Mouse (Mus musculus): ENCODE data around the gene Wdr72. TPM values are rescaled to one million over a fixed set of nuclear protein-coding genes. Genes with fewer than 3 reads are reported as not detected.
A peak's percentile ranks its signal among the peaks of the same experiment; 100 is the strongest.

Wdr72 gene
- polyA plus RNA-seq, 1 experiment from 2014 or later: 0.19 TPM

GRCm38 (mm10) chr9:74258389-74258788 lies 148.2 kb downstream of the Wdr72 start:
- WGBS: 19% methylated on average over 4 of the region's 4 CpGs
- DNase-seq (ENCODE audit: low spot score): peak; percentile 25
- no peak overlapping the region for H3K4me3 ChIP-seq (ENCODE audit: low read depth, low read length)
- H3K9me3 ChIP-seq (replicated peaks; ENCODE audit: control insufficient read depth, low read length): no peaks in the 10 kb centered on the region
- H3K9ac ChIP-seq (ENCODE audit: low read length): no peak overlapping the region
- H3K36me3 ChIP-seq (ENCODE audit: control insufficient read depth, insufficient read depth, low read length): no peaks in the 10 kb centered on the region
- no peak overlapping the region for H3K27ac ChIP-seq (ENCODE audit: low read depth, low read length)
- no peak for ATAC-seq
- H3K27me3 ChIP-seq (replicated peaks; ENCODE audit: control insufficient read depth, insufficient read depth, low read length): no peaks in the 10 kb centered on the region
- H3K4me1 ChIP-seq (ENCODE audit: control insufficient read depth, insufficient read depth, low read length): no peaks in the 10 kb centered on the region
- H3K4me2 ChIP-seq (ENCODE audit: low read length): no peak overlapping the region

- DNase-seq (ENCODE audit: low spot score): peak; percentile 52
- ATAC-seq: peak; percentile 54; the same call in 1 of the 2 replicates
- H3K4me1 ChIP-seq (ENCODE audit: control insufficient read depth, insufficient read depth, low read length): peaks cover 11% of the 10 kb centered on the region
- H3K36me3 ChIP-seq (ENCODE audit: control insufficient read depth, insufficient read depth, low read length): no peaks in the 10 kb centered on the region
- 36% methylated on average over 14 of the region's 14 CpGs for WGBS
- peak overlapping the region; percentile 14; the same call in 1 of the 2 replicates for H3K4me2 ChIP-seq (ENCODE audit: low read length)
- no peaks in the 10 kb centered on the region for H3K27me3 ChIP-seq (replicated peaks; ENCODE audit: control insufficient read depth, insufficient read depth, low read length)
- H3K9ac ChIP-seq (ENCODE audit: low read length): no peak overlapping the region
- H3K4me3 ChIP-seq (ENCODE audit: low read depth, low read length): no peak overlapping the region
- H3K27ac ChIP-seq (ENCODE audit: low read depth, low read length): no peak overlapping the region
- H3K9me3 ChIP-seq (replicated peaks; ENCODE audit: control insufficient read depth, low read length): no peaks in the 10 kb centered on the region
Measured at GRCm38 (mm10) chr9:74277752-74278385, 167.7 kb downstream of the Wdr72 start.

GRCm38 (mm10) chr9:74282072-74282471 lies 171.9 kb downstream of the Wdr72 start:
- no peak overlapping the region for H3K27ac ChIP-seq (ENCODE audit: low read depth, low read length)
- H3K4me2 ChIP-seq (ENCODE audit: low read length): no peak overlapping the region
- H3K4me3 ChIP-seq (ENCODE audit: low read depth, low read length): no peak overlapping the region
- no peaks in the 10 kb centered on the region for H3K27me3 ChIP-seq (replicated peaks; ENCODE audit: control insufficient read depth, insufficient read depth, low read length)
- WGBS: 6% methylated on average over 3 of the region's 3 CpGs
- H3K9me3 ChIP-seq (replicated peaks; ENCODE audit: control insufficient read depth, low read length): no peaks in the 10 kb centered on the region
- no peak overlapping the region for H3K9ac ChIP-seq (ENCODE audit: low read length)
- H3K4me1 ChIP-seq (ENCODE audit: control insufficient read depth, insufficient read depth, low read length): peaks cover 11% of the 10 kb centered on the region
- ATAC-seq: no peak
- no peaks in the 10 kb centered on the region for H3K36me3 ChIP-seq (ENCODE audit: control insufficient read depth, insufficient read depth, low read length)
- DNase-seq (ENCODE audit: low spot score): no peak

GRCm38 (mm10) chr9:74286210-74286609 lies 176.1 kb downstream of the Wdr72 start:
- Histone ChIP-seq H3K27me3 (replicated peaks; ENCODE audit: control insufficient read depth, insufficient read depth, low read length) (no peaks in the 10 kb centered on the region), H3K27ac (ENCODE audit: low read depth, low read length) (no peak overlapping the region), H3K4me3 (ENCODE audit: low read depth, low read length) (no peak overlapping the region), H3K4me2 (ENCODE audit: low read length) (no peak overlapping the region), H3K36me3 (ENCODE audit: control insufficient read depth, insufficient read depth, low read length) (no peaks in the 10 kb centered on the region), H3K9ac (ENCODE audit: low read length) (no peak overlapping the region), H3K9me3 (replicated peaks; ENCODE audit: control insufficient read depth, low read length) (no peaks in the 10 kb centered on the region), H3K4me1 (ENCODE audit: control insufficient read depth, insufficient read depth, low read length) (peaks cover 5% of the 10 kb centered on the region; the same call in 1 of the 2 replicates)
- 66% methylated on average over 2 of the region's 2 CpGs for WGBS
- ATAC-seq (no peak), DNase-seq (ENCODE audit: low spot score) (peak; percentile 65)

GRCm38 (mm10) chr9:74294479-74294878 lies 184.3 kb downstream of the Wdr72 start:
- Histone ChIP-seq H3K27ac (ENCODE audit: low read depth, low read length) (no peak overlapping the region), H3K4me1 (ENCODE audit: control insufficient read depth, insufficient read depth, low read length) (no peaks in the 10 kb centered on the region), H3K36me3 (ENCODE audit: control insufficient read depth, insufficient read depth, low read length) (no peaks in the 10 kb centered on the region), H3K4me3 (ENCODE audit: low read depth, low read length) (no peak overlapping the region), H3K9me3 (replicated peaks; ENCODE audit: control insufficient read depth, low read length) (no peaks in the 10 kb centered on the region), H3K4me2 (ENCODE audit: low read length) (no peak overlapping the region), H3K9ac (ENCODE audit: low read length) (no peak overlapping the region), H3K27me3 (replicated peaks; ENCODE audit: control insufficient read depth, insufficient read depth, low read length) (no peaks in the 10 kb centered on the region)
- 88% methylated on average over 3 of the region's 3 CpGs for WGBS
- no peak for DNase-seq (ENCODE audit: low spot score)
- ATAC-seq: no peak

DNA sequence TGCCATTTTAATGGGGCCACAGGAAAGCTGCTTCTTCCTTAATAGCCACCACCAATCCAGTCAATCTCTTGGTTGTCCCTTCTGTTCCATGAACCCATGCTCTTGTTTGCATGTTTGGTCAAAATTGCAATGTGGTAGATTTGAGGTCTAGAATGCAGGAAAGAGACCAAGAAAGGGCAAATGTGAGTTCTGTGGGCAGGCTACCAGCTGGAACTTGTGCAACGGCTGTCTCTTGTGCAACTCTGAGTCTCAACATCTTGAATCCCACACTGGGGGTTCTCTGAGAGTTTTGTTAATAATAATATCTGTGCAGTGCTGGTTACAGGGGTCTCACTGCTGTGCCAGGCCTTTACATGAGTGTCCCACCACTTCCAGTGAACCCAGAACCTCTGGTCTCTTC lies 208.6 kb downstream of the Wdr72 start:
- no peak overlapping the region for H3K4me2 ChIP-seq (ENCODE audit: low read length)
- WGBS: 79% methylated on average over 1 of the region's 1 CpGs
- H3K9ac ChIP-seq (ENCODE audit: low read length): no peak overlapping the region
- H3K4me3 ChIP-seq (ENCODE audit: low read depth, low read length): no peak overlapping the region
- H3K36me3 ChIP-seq (ENCODE audit: control insufficient read depth, insufficient read depth, low read length): no peaks in the 10 kb centered on the region
- no peaks in the 10 kb centered on the region for H3K27me3 ChIP-seq (replicated peaks; ENCODE audit: control insufficient read depth, insufficient read depth, low read length)
- DNase-seq (ENCODE audit: low spot score): no peak
- H3K4me1 ChIP-seq (ENCODE audit: control insufficient read depth, insufficient read depth, low read length): no peaks in the 10 kb centered on the region
- H3K9me3 ChIP-seq (replicated peaks; ENCODE audit: control insufficient read depth, low read length): no peaks in the 10 kb centered on the region
- no peak overlapping the region for H3K27ac ChIP-seq (ENCODE audit: low read depth, low read length)
- no peak for ATAC-seq

DNA sequence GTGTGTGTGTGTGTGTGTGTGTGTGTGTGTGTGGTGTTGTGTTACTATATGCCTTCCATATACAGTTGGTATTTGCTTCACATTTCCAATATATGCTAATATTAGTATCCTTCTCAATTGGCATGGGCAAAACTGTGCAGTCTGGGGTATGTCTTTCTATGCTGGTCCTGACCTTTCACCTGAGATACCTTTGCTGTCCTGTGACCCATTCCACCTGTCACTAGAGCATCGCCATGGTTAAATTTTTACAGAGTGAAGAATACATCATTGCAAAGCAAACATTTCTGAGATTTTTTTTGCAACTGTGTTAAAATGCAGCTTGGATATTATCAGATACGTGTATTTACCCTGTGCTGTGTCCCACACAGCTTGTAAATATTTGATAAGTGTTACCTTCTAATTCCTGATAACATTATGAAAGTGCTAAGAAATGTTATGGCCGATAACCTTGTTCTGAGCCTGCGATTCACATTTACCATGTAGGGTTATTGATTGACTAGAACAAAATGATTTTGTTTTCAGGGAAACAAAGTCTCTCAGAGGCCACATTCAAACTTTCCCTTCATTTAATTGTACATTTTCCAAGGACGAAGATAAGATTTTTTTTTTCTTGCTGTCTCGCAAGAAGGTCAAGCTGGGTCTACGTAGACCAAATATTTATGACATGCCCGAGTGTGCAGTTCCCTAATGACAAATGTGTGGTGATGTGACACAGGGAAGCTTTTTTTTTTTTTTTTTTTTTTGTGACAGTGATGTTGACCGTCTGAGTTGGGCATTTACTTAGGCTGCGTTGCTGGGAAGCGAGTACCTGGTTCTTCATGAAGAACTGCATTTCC lies 214.2 kb downstream of the Wdr72 start:
- 56% methylated on average over 11 of the region's 11 CpGs for WGBS
- ATAC-seq (no peak), DNase-seq (ENCODE audit: low spot score) (no peak)
- H3K9me3 ChIP-seq (replicated peaks; ENCODE audit: control insufficient read depth, low read length): no peaks in the 10 kb centered on the region
- no peak overlapping the region for H3K27ac ChIP-seq (ENCODE audit: low read depth, low read length)
- H3K4me2 ChIP-seq (ENCODE audit: low read length): no peak overlapping the region
- no peak overlapping the region for H3K4me3 ChIP-seq (ENCODE audit: low read depth, low read length)
- H3K9ac ChIP-seq (ENCODE audit: low read length): no peak overlapping the region
- H3K36me3 ChIP-seq (ENCODE audit: control insufficient read depth, insufficient read depth, low read length): no peaks in the 10 kb centered on the region
- H3K27me3 ChIP-seq (replicated peaks; ENCODE audit: control insufficient read depth, insufficient read depth, low read length): 0 out of 2 replicates have a peak, but pooled peaks cover 3% of the 10 kb centered on the region
- no peaks in the 10 kb centered on the region for H3K4me1 ChIP-seq (ENCODE audit: control insufficient read depth, insufficient read depth, low read length)

DNA sequence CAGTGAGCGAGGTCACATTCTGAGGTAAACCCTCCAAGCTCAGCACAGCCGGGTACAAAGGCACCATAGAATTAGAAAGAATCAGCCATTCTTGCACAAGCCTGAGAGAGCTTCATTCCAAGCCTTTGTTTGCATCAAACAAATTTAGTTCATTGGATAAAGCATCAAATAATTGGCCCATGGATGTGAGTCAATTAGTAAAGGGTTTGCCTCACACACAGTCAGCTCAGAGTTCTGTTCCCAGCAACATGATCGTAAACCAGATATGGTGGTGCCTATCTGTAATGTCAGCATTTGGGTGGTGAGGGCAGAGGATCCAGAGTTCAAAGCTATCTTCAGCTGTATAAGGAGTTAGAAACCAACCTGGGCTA lies 214.8 kb downstream of the Wdr72 start:
- Histone ChIP-seq H3K27ac (ENCODE audit: low read depth, low read length) (no peak overlapping the region), H3K36me3 (ENCODE audit: control insufficient read depth, insufficient read depth, low read length) (no peaks in the 10 kb centered on the region), H3K4me3 (ENCODE audit: low read depth, low read length) (no peak overlapping the region), H3K4me1 (ENCODE audit: control insufficient read depth, insufficient read depth, low read length) (no peaks in the 10 kb centered on the region), H3K9ac (ENCODE audit: low read length) (no peak overlapping the region), H3K4me2 (ENCODE audit: low read length) (no peak overlapping the region), H3K9me3 (replicated peaks; ENCODE audit: control insufficient read depth, low read length) (no peaks in the 10 kb centered on the region), H3K27me3 (replicated peaks; ENCODE audit: control insufficient read depth, insufficient read depth, low read length) (0 out of 2 replicates have a peak, but pooled peaks cover 3% of the 10 kb centered on the region)
- WGBS: 8% methylated on average over 3 of the region's 3 CpGs
- ATAC-seq: no peak
- peak; percentile 32 for DNase-seq (ENCODE audit: low spot score)

- WGBS: 95% methylated on average over 1 of the region's 1 CpGs
- no peaks in the 10 kb centered on the region for H3K9me3 ChIP-seq (replicated peaks; ENCODE audit: control insufficient read depth, low read length)
- no peaks in the 10 kb centered on the region for H3K36me3 ChIP-seq (ENCODE audit: control insufficient read depth, insufficient read depth, low read length)
- peaks cover 3% of the 10 kb centered on the region; the same call in 1 of the 2 replicates for H3K4me1 ChIP-seq (ENCODE audit: control insufficient read depth, insufficient read depth, low read length)
- H3K4me3 ChIP-seq (ENCODE audit: low read depth, low read length): no peak overlapping the region
- H3K4me2 ChIP-seq (ENCODE audit: low read length): no peak overlapping the region
- no peak overlapping the region for H3K9ac ChIP-seq (ENCODE audit: low read length)
- DNase-seq (ENCODE audit: low spot score) (no peak), ATAC-seq (no peak)
- H3K27me3 ChIP-seq (replicated peaks; ENCODE audit: control insufficient read depth, insufficient read depth, low read length): 0 out of 2 replicates have a peak, but pooled peaks cover 3% of the 10 kb centered on the region
- no peak overlapping the region for H3K27ac ChIP-seq (ENCODE audit: low read depth, low read length)
Measured at GRCm38 (mm10) chr9:74325981-74326380, 215.8 kb downstream of the Wdr72 start.

All from forebrain, embryonic 14.5 days (tissue).